Comparison of ENCODE assay signal across 8 mouse cellular contexts in the genomic region with DNA sequence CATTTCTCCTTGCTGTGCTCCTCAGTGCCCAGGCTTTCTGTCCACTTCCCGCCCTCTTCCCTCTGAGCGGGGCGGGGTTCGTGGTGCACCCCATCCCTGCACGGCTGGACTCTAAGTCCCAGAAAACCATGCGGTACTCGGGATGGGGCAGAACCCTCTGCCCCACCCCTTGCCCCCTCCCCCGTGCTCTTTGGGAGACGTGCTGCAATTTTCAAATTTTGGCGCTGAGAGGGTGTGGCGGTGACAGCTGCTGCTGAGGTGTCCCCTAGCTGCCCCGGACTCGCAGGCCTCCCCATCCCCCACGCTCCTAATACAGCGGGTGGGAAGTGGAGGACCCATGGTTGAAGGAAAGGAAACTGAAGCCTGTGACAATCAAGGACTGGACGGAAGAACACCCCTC. TPM values are rescaled to one million over a fixed set of nuclear protein-coding genes. Genes with fewer than 3 reads are reported as not detected.
DNase-seq lines count a peak whose midpoint lies in the region; ATAC-seq lines count a peak whose summit lies in the region.

No protein-coding gene starts in this region.

- no peaks in the 10 kb centered on the region for H3K9me3 ChIP-seq in heart, embryonic 14.5 days (ENCODE audit: control insufficient read depth, low read length)
- no peaks in the 10 kb centered on the region for H3K9me3 ChIP-seq in limb, embryonic 11.5 days (ENCODE audit: control insufficient read depth, low read length)
- no peaks in the 10 kb centered on the region for H3K9me3 ChIP-seq in midbrain, embryonic 14.5 days (ENCODE audit: control insufficient read depth, low read length)

- WGBS in heart, embryonic 14.5 days = 4% methylated on average over 16 of the region's 16 CpGs
- 5% methylated on average over 16 of the region's 16 CpGs for WGBS in limb, embryonic 11.5 days
- 3% methylated on average over 16 of the region's 16 CpGs for WGBS in midbrain, embryonic 14.5 days

- ATAC-seq in heart, embryonic 14.5 days (ENCODE audit: insufficient number of reproducible peaks, insufficient read depth, low FRiP score, low read depth) = peak; percentile 22; the same call in 1 of the 2 replicates
- ATAC-seq in limb, embryonic 11.5 days (ENCODE audit: insufficient number of reproducible peaks, low FRiP score, low TSS enrichment, low read depth) = no peak
- no peak for ATAC-seq in midbrain, embryonic 14.5 days (ENCODE audit: low FRiP score, low TSS enrichment)

- H3K27me3 ChIP-seq in heart, embryonic 14.5 days (ENCODE audit: control insufficient read depth, insufficient read depth, low read length) = no peaks in the 10 kb centered on the region
- H3K27me3 ChIP-seq in limb, embryonic 11.5 days (ENCODE audit: control insufficient read depth, insufficient read depth, low read length) = no peaks in the 10 kb centered on the region
- H3K27me3 ChIP-seq in midbrain, embryonic 14.5 days (ENCODE audit: control insufficient read depth, insufficient read depth, low read length) = 0 out of 2 replicates have a peak, but pooled peaks cover 4% of the 10 kb centered on the region

- peaks cover 11 to 17% of the 10 kb centered on the region in 2 experiments for H3K4me1 ChIP-seq in heart, embryonic 14.5 days (ENCODE audit: control insufficient read depth in 2 of 2, insufficient read depth in 2 of 2, low read length in 2 of 2)
- H3K4me1 ChIP-seq in limb, embryonic 11.5 days (ENCODE audit: control insufficient read depth, insufficient read depth, low read length) = 0 out of 2 replicates have a peak, but pooled peaks cover 4% of the 10 kb centered on the region
- H3K4me1 ChIP-seq in midbrain, embryonic 14.5 days (ENCODE audit: control insufficient read depth, insufficient read depth, low read length) = peaks cover 8% of the 10 kb centered on the region; the same call in 1 of the 2 replicates

- H3K4me2 ChIP-seq in heart, embryonic 14.5 days (ENCODE audit: low read length) = peak overlapping the region; percentile 71
- peak overlapping the region; percentile 39 for H3K4me2 ChIP-seq in limb, embryonic 11.5 days (ENCODE audit: low read depth, severe bottlenecking)
- peak overlapping the region; percentile 41 for H3K4me2 ChIP-seq in midbrain, embryonic 14.5 days (ENCODE audit: low read length)

- H3K36me3 ChIP-seq in heart, embryonic 14.5 days (ENCODE audit: control insufficient read depth, insufficient read depth, low read length) = no peaks in the 10 kb centered on the region
- H3K36me3 ChIP-seq in limb, embryonic 11.5 days (ENCODE audit: control insufficient read depth, insufficient read depth, low read length) = no peaks in the 10 kb centered on the region
- no peaks in the 10 kb centered on the region for H3K36me3 ChIP-seq in midbrain, embryonic 14.5 days (ENCODE audit: control insufficient read depth, insufficient read depth, low read length)

- H3K9ac ChIP-seq in heart, embryonic 14.5 days (ENCODE audit: low read length) = peak overlapping the region; percentile 70
- peak overlapping the region; percentile 57 for H3K9ac ChIP-seq in limb, embryonic 11.5 days (ENCODE audit: low read length)
- H3K9ac ChIP-seq in midbrain, embryonic 14.5 days (replicated peaks; ENCODE audit: low read length) = peak overlapping the region; percentile 20; the same call in 1 of the 2 replicates

- peak; percentile 35 for DNase-seq in kidney, adult 18-20 months
- no peak for DNase-seq in kidney, adult 9 months
- peak; percentile 60 for DNase-seq in limb, embryonic 11.5 days (ENCODE audit: low spot score)
- peak; percentile 29 for DNase-seq in midbrain, embryonic 14.5 days
- DNase-seq in frontal cortex, adult 2 months (ENCODE audit: extremely low spot score in 1 of 2, low spot score in 1 of 2) = no peak
- no peak for DNase-seq in layer of hippocampus, adult 11-12 months (ENCODE audit: low spot score)
- no peak for DNase-seq in left cerebral cortex, postnatal 14 days (ENCODE audit: low spot score in 2 of 2)

- peak overlapping the region; percentile 37 for H3K4me3 ChIP-seq in heart, embryonic 14.5 days (ENCODE audit: control insufficient read depth in 1 of 2, insufficient read depth in 1 of 2, low read depth in 1 of 2, low read length in 2 of 2)
- H3K4me3 ChIP-seq in limb, embryonic 11.5 days (ENCODE audit: low read depth, low read length) = peak overlapping the region; percentile 22; the same call in 1 of the 2 replicates
- peak overlapping the region; percentile 2; the same call in 1 of the 2 replicates for H3K4me3 ChIP-seq in midbrain, embryonic 14.5 days (replicated peaks; ENCODE audit: low read depth, low read length)

- intact Hi-C loops in left cerebral cortex, postnatal 14 days (cut with DNase I) = no loop called here

- peak overlapping the region; percentile 8 to 58; a peak in 3 of 4 replicates for H3K27ac ChIP-seq in heart, embryonic 14.5 days (replicated peaks in 1 of 2; ENCODE audit: control insufficient read depth in 1 of 2, insufficient read depth in 1 of 2, low read depth in 2 of 2, low read length in 2 of 2)
- no peak overlapping the region for H3K27ac ChIP-seq in limb, embryonic 11.5 days (replicated peaks; ENCODE audit: low read depth, low read length)
- H3K27ac ChIP-seq in midbrain, embryonic 14.5 days (replicated peaks; ENCODE audit: low read depth, low read length) = no peak overlapping the region

RNA-seq across cellular contexts. Expression of a gene that starts 3.9 kb away (rescaled TPM):
- 7.3 and 8.1 TPM in 2 replicates for polyA plus RNA-seq in heart, embryonic 14.5 days (2014; fragmentation: Nextera tagmentation; extraction: Ambion mirVana)
- polyA plus RNA-seq in limb, embryonic 11.5 days (2014; fragmentation: Nextera tagmentation; extraction: Ambion mirVana) = 23.3 and 26.7 TPM in 2 replicates
- polyA plus RNA-seq in midbrain, embryonic 14.5 days (2014; fragmentation: Nextera tagmentation; extraction: Ambion mirVana) = 13.9 and 20.0 TPM in 2 replicates
- 24.3 and 25.9 TPM in 2 replicates for polyA plus RNA-seq in frontal cortex, adult 2 months (2012; rRNA removed)
- 10 to 100 TPM; 19.7 to 20.1 TPM for total RNA-seq in left cerebral cortex, postnatal 14 days (2021)

RNA-seq across cellular contexts. Expression of a gene that starts 8.0 kb away (rescaled TPM):
- polyA plus RNA-seq in heart, embryonic 14.5 days (2014; fragmentation: Nextera tagmentation; extraction: Ambion mirVana) = 34.5 and 39.8 TPM in 2 replicates
- 10.9 and 12.3 TPM in 2 replicates for polyA plus RNA-seq in limb, embryonic 11.5 days (2014; fragmentation: Nextera tagmentation; extraction: Ambion mirVana)
- polyA plus RNA-seq in midbrain, embryonic 14.5 days (2014; fragmentation: Nextera tagmentation; extraction: Ambion mirVana) = 4.3 and 8.0 TPM in 2 replicates
- polyA plus RNA-seq in frontal cortex, adult 2 months (2012; rRNA removed) = 20.7 and 26.0 TPM in 2 replicates
- total RNA-seq in left cerebral cortex, postnatal 14 days (2021) = 10 to 100 TPM; 11.9 to 12.5 TPM

RNA-seq across cellular contexts. Expression of a gene that starts 21.2 kb away (rescaled TPM):
- 310 and 338 TPM in 2 replicates for polyA plus RNA-seq in heart, embryonic 14.5 days (2014; fragmentation: Nextera tagmentation; extraction: Ambion mirVana)
- 336 and 355 TPM in 2 replicates for polyA plus RNA-seq in limb, embryonic 11.5 days (2014; fragmentation: Nextera tagmentation; extraction: Ambion mirVana)
- 331 and 393 TPM in 2 replicates for polyA plus RNA-seq in midbrain, embryonic 14.5 days (2014; fragmentation: Nextera tagmentation; extraction: Ambion mirVana)
- polyA plus RNA-seq in frontal cortex, adult 2 months (2012; rRNA removed) = 192 and 231 TPM in 2 replicates
- 100 to 1,000 TPM; 145 to 157 TPM for total RNA-seq in left cerebral cortex, postnatal 14 days (2021)

RNA-seq across cellular contexts. Expression of a gene that starts 50.3 kb away (rescaled TPM):
- polyA plus RNA-seq in heart, embryonic 14.5 days (2014; fragmentation: Nextera tagmentation; extraction: Ambion mirVana) = 0.05 and 0.07 TPM in 2 replicates
- polyA plus RNA-seq in limb, embryonic 11.5 days (2014; fragmentation: Nextera tagmentation; extraction: Ambion mirVana) = not detected in 2 replicates
- polyA plus RNA-seq in midbrain, embryonic 14.5 days (2014; fragmentation: Nextera tagmentation; extraction: Ambion mirVana) = 0.26 TPM in 1 of 2 replicates, not detected in the other
- 0.16 and 0.17 TPM in 2 replicates for polyA plus RNA-seq in frontal cortex, adult 2 months (2012; rRNA removed)
- under 1 TPM; 0.13 to 0.18 TPM for total RNA-seq in left cerebral cortex, postnatal 14 days (2021)

Comparison
In these comparisons a context has a peak if more than half of its experiments do, and no peak if none do; other contexts are left out.
1. DNase-seq: peak in kidney, adult 18-20 months (single experiment), limb, embryonic 11.5 days (single experiment) and midbrain, embryonic 14.5 days (single experiment); none in kidney, adult 9 months (single experiment), frontal cortex, adult 2 months (0 of 2), layer of hippocampus, adult 11-12 months (single experiment) and left cerebral cortex, postnatal 14 days (0 of 2).
2. H3K27ac ChIP-seq: peak in heart, embryonic 14.5 days (2 of 2); none in limb, embryonic 11.5 days (single experiment) and midbrain, embryonic 14.5 days (single experiment).
3. H3K9ac ChIP-seq: peak in every context shown above with its lines; median percentile 70 in heart, embryonic 14.5 days; 57 in limb, embryonic 11.5 days; 20 in midbrain, embryonic 14.5 days.
4. Peak in every context shown above with its lines, with median percentiles within 50 percentile points of each other: H3K4me2 ChIP-seq and H3K4me3 ChIP-seq.